Mouse (Mus musculus) cortical plate, adult 2 months (tissue): ENCODE measurements around the gene Pakap.

ENCODE experiments used
- CTCF ChIP-seq: fragments of 200-500 bp; IDR thresholded peaks from 2 replicates; pipeline ENCODE4 v1.5.1; 2011; ENCODE audit warnings: mild to moderate bottlenecking, control low read depth, low read length; ENCODE audit not compliant: insufficient read depth; ENCODE audit errors: extremely low read depth
- POLR2A ChIP-seq: fragments of 200-500 bp; IDR thresholded peaks from 2 replicates; pipeline ENCODE4 v1.6.1; 2011; ENCODE audit warnings: mild to moderate bottlenecking, low read length, control low read depth; ENCODE audit not compliant: insufficient read depth; ENCODE audit errors: extremely low read depth

DNA sequence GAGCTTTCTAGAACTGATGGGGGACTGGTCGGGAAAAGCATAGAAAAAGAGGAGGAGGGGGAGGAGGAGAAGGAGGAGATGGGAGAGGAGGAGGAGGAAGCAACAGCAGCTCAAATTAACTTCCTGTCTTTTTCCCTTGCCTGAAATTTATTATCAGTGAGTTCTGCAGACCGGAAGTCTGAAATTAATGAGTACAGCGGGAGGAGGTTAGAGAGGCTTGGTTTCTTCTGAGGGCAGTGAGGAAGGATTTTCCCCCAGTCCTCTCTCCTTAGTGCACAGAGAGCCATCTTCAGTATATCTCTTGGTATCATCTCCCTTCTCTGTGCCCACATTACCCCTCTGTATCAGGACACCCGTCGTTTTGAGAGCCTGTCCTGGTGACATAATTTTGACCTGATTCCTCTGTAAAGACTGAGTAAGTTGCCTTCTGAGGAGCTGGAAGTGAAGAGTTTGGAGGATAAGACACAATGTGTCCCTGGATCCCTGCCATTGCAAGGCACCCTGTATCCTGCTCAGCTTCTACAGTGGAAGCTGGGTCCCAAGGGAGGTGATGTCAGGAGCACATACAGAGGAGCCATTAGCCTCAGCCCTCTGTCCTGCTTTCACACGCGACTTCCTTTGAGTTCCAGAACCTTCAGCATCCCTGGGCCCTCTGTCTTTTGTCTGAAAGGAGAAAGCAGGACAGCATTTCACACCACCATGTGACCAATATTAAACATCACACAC, 19.1 kb downstream of the Pakap start:
- TF ChIP-seq CTCF (no peak), POLR2A (no peak)
